Mouse (Mus musculus) neural tube, embryonic 14.5 days (tissue): ENCODE data around the gene Utp20. TPM values are rescaled to one million over a fixed set of nuclear protein-coding genes. Genes with fewer than 3 reads are reported as not detected.
A peak's percentile ranks its signal among the peaks of the same experiment; 100 is the strongest.

Source experiments
- ATAC-seq: fragments of 200-750 bp; cut with Nextera tagmentation; 2 replicates; pipeline ENCODE4 v1.8.0; 2017; ENCODE audit warnings: low read depth, mild to moderate bottlenecking, moderate TSS enrichment, moderate library complexity
- H3K27ac ChIP-seq: fragments of 300-500 bp; sonication (generic); 2 replicates; pipeline ENCODE4 v1.5.1; 2014; ENCODE audit warnings: low read depth, mild to moderate bottlenecking, control low read depth, low read length, moderate library complexity, mixed read lengths
- H3K27me3 ChIP-seq: fragments of 300-500 bp; sonication (generic); 2 replicates; pipeline ENCODE4 v1.6.1; 2014; ENCODE audit warnings: low read length; ENCODE audit not compliant: control insufficient read depth, insufficient read depth
- H3K36me3 ChIP-seq: fragments of 300-500 bp; sonication (generic); 2 replicates; pipeline ENCODE4 v1.6.1; 2014; ENCODE audit warnings: low read length, mixed read lengths; ENCODE audit not compliant: control insufficient read depth, insufficient read depth
- H3K4me1 ChIP-seq: fragments of 300-500 bp; sonication (generic); 2 replicates; pipeline ENCODE4 v1.6.1; 2014; ENCODE audit warnings: low read length; ENCODE audit not compliant: control insufficient read depth, insufficient read depth
- H3K4me2 ChIP-seq: fragments of 300-500 bp; sonication (generic); 2 replicates; pipeline ENCODE4 v1.6.1; 2014; ENCODE audit warnings: mild to moderate bottlenecking, low read depth, low read length, control low read depth
- H3K4me3 ChIP-seq: fragments of 300-500 bp; sonication (generic); 2 replicates; pipeline ENCODE4 v1.5.1; 2014; ENCODE audit warnings: low read depth, low read length, control low read depth, mixed read lengths
- H3K9ac ChIP-seq: fragments of 300-500 bp; sonication (generic); replicated peaks from 2 replicates; pipeline ENCODE4 v1.6.1; 2014; ENCODE audit warnings: low read depth, mild to moderate bottlenecking, control low read depth, low read length, mixed read lengths
- H3K9me3 ChIP-seq: fragments of 300-500 bp; sonication (generic); 2 replicates; pipeline ENCODE4 v1.6.1; 2016; ENCODE audit warnings: low read length; ENCODE audit not compliant: control insufficient read depth
- WGBS: fragments of 180-500 bp; shearing (Covaris S2); extraction: QIAGEN DNeasy Blood & Tissue Kit; methylation state at CpG from one replicate; pipeline ENCODE4 v1.1.7; 2014; 5-methylcytosine and 5-hydroxymethylcytosine counted together
- polyA plus RNA-seq: library from polyadenylated mRNA; unstranded; fragments of >200 nt; fragmentation: Nextera tagmentation; extraction: Ambion mirVana; gene quantifications from 2 replicates; pipeline ENCODE4 v1.2.1, GENCODE M21; 2014

Utp20 gene
- 12.4 and 12.9 TPM in 2 replicates for polyA plus RNA-seq

GRCm38 (mm10) chr10:88826188-88826946, at the start of gene Utp20:
Gene Utp20, minus strand, starts transcription at chr10:88826804.
- Histone ChIP-seq H3K27me3 (no peaks in the 10 kb centered on the region), H3K36me3 (peaks cover 9% of the 10 kb centered on the region; the same call in 1 of the 2 replicates), H3K27ac (no peak within 1 kb of the TSS), H3K4me2 (peak within 1 kb of the TSS; percentile 76), H3K9me3 (no peaks in the 10 kb centered on the region), H3K4me3 (peak within 1 kb of the TSS; percentile 91), H3K9ac (peak within 1 kb of the TSS; percentile 54), H3K4me1 (no peaks in the 10 kb centered on the region; the same call in 1 of the 2 replicates)
- WGBS: under 1% methylated on average over 44 of the region's 44 CpGs
- ATAC-seq: peak; percentile 100

DNA sequence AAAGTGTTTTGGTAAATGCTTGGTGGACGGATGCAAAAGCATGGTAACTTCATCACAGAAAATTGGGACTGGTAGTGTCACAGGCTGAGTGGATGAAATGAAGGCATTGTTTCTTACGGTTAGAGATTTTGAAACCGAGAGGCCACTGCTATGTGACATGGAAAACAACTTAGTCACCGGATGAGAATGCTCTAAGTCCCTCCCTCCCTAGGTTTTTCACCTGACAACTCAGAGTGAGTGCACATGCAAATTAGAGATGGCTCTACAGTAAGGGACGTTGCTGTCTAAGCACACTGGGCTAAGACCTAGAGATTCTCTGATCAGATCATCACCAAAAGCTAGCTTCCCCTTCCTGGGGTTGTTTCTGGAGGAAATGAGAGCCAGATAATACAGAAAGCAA, 48.3 kb upstream of the Utp20 start:
- Histone ChIP-seq H3K9ac (no peak overlapping the region), H3K36me3 (no peaks in the 10 kb centered on the region), H3K4me2 (no peak overlapping the region), H3K27me3 (no peaks in the 10 kb centered on the region), H3K4me3 (no peak overlapping the region), H3K27ac (no peak overlapping the region), H3K9me3 (no peaks in the 10 kb centered on the region), H3K4me1 (no peaks in the 10 kb centered on the region)
- ATAC-seq: no peak
- WGBS: 78% methylated on average over 5 of the region's 5 CpGs

DNA sequence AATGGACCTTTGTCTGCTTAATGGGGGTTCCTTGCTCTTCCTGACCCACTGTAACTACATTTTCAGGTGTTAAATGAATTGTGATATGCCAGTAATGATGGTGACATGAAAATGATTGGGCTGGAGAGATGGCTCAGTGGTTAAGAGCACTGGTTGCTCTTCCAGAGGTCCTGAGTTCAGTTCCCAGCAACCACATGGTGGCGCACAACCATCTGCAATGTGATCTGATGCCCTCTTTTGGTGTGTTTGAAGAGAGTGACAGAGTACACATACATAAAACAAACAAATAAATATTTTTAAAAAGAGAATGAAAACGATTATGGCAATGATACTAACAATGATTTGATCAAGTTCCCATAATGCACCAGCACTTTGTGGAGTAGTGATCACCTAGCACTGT, 39.4 kb upstream of the Utp20 start:
- Histone ChIP-seq H3K9ac (no peak overlapping the region), H3K36me3 (no peaks in the 10 kb centered on the region), H3K4me3 (no peak overlapping the region), H3K27ac (no peak overlapping the region), H3K4me1 (no peaks in the 10 kb centered on the region), H3K9me3 (no peaks in the 10 kb centered on the region), H3K27me3 (no peaks in the 10 kb centered on the region), H3K4me2 (no peak overlapping the region)
- ATAC-seq: no peak
- 60% methylated on average over 2 of the region's 2 CpGs for WGBS

DNA sequence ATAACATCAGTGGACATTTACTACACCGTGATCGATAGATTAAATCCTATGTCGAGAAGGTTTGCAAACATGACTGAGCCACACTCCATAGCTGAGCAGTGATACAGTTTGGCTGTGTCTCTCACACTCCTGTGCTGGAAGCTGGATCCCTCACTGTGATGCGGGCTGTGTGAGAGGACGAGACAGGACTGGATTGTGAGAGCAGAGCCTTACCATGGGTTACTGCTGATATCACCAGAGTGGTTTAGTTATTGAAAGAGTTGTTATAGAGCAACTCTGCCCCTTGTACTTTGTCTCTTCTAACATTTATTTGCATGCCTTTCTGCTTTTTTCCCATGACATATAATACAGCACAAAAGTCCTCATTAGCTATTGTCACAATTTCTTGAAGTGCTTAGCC, 35.7 kb upstream of the Utp20 start:
- Histone ChIP-seq H3K4me3 (no peak overlapping the region), H3K27me3 (no peaks in the 10 kb centered on the region), H3K27ac (no peak overlapping the region), H3K9ac (no peak overlapping the region), H3K36me3 (no peaks in the 10 kb centered on the region), H3K9me3 (no peaks in the 10 kb centered on the region), H3K4me1 (no peaks in the 10 kb centered on the region), H3K4me2 (no peak overlapping the region)
- 88% methylated on average over 5 of the region's 5 CpGs for WGBS
- no peak for ATAC-seq

- Histone ChIP-seq H3K27ac (no peak overlapping the region), H3K4me3 (no peak overlapping the region), H3K9ac (no peak overlapping the region), H3K4me1 (no peaks in the 10 kb centered on the region), H3K36me3 (no peaks in the 10 kb centered on the region), H3K9me3 (no peaks in the 10 kb centered on the region), H3K4me2 (no peak overlapping the region), H3K27me3 (no peaks in the 10 kb centered on the region)
- ATAC-seq: no peak
These were observed 34.8 kb upstream of the Utp20 start for GRCm38 (mm10) chr10:88861416-88861815.

- H3K9me3 ChIP-seq: no peaks in the 10 kb centered on the region
- H3K4me3 ChIP-seq: no peak overlapping the region
- no peak overlapping the region for H3K9ac ChIP-seq
- H3K36me3 ChIP-seq: no peaks in the 10 kb centered on the region
- no peaks in the 10 kb centered on the region for H3K27me3 ChIP-seq
- H3K4me2 ChIP-seq: no peak overlapping the region
- ATAC-seq: no peak
- WGBS: 74% methylated on average over 3 of the region's 3 CpGs
- H3K27ac ChIP-seq: no peak overlapping the region
- no peaks in the 10 kb centered on the region for H3K4me1 ChIP-seq
These were observed 34.3 kb upstream of the Utp20 start for GRCm38 (mm10) chr10:88860911-88861310.

DNA sequence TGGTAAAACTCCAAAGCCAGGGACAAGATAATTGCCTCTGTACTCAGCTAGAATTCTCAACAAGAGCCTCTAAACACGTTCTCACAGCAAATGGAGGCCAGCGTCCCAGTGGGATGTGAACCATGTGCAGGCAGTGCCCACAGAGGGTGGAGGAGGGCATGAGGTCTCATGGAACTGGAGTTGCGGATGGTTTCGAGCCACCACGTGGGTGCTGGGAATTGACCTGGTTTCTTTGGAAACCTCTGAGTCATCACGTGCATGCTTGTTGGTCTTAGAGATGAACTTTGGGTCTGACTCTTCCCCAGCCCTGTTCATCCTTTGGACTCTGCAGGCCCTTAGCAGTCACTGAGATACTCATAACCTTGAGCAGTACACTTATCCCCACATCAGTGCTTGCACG, 26.7 kb upstream of the Utp20 start:
- WGBS: 90% methylated on average over 7 of the region's 7 CpGs
- H3K9ac ChIP-seq: no peak overlapping the region
- H3K36me3 ChIP-seq: no peaks in the 10 kb centered on the region
- H3K4me1 ChIP-seq: no peaks in the 10 kb centered on the region
- no peak for ATAC-seq
- no peak overlapping the region for H3K4me2 ChIP-seq
- H3K4me3 ChIP-seq: no peak overlapping the region
- H3K27me3 ChIP-seq: no peaks in the 10 kb centered on the region
- H3K9me3 ChIP-seq: no peaks in the 10 kb centered on the region
- no peak overlapping the region for H3K27ac ChIP-seq

DNA sequence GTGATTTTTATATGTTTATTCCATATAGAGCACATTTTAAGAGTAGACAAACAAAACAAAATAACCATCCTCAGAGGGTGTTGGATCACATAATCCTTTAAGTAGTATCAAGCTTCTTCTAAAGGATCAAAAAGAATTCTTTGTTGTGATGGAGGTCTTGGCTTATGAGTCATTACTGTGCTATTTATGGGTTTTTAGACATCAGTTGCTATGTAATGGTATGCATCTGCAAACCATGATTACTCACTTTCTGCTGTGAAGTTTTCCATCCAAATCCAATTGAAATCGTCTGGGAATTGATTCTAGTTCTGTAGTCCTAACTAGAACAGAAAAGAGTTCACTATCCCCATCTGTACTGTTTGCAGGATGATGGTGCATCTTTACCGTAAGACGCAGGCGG, 23.4 kb upstream of the Utp20 start:
- 90% methylated on average over 4 of the region's 4 CpGs for WGBS
- Histone ChIP-seq H3K27me3 (no peaks in the 10 kb centered on the region), H3K4me2 (no peak overlapping the region), H3K36me3 (no peaks in the 10 kb centered on the region), H3K4me1 (no peaks in the 10 kb centered on the region), H3K9me3 (no peaks in the 10 kb centered on the region), H3K4me3 (no peak overlapping the region), H3K27ac (no peak overlapping the region), H3K9ac (no peak overlapping the region)
- ATAC-seq: no peak

DNA sequence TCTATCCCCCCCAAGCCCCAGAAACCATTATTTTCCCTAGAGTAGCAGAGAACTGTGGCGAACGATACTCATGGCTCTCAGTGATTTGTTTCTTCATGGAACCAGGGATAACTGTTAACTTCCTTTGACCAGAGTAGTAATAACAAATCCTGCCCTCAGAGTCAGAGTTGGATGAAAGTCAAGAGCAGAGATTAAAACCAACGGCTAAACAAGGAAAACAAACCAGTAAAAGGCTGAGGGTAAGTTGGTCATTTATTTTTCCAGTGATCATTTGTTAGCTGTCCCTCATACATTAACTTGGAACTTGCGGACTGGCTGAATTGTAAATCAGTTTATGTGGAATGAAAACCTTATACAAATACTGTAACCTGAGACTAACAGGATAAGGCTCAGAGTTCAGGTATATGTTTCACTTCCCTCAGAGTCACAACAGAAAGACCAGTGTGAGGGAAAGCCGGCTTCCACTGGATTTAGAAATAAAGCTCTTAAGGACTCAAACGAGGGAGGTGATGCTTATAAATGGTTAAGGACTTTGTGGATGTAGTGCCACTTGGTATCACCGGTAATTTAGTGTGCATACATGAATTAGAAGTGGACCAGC, 22.4 kb upstream of the Utp20 start:
- Histone ChIP-seq H3K4me1 (no peaks in the 10 kb centered on the region), H3K27ac (no peak overlapping the region), H3K9me3 (no peaks in the 10 kb centered on the region), H3K27me3 (no peaks in the 10 kb centered on the region), H3K4me2 (no peak overlapping the region), H3K36me3 (no peaks in the 10 kb centered on the region), H3K9ac (no peak overlapping the region), H3K4me3 (no peak overlapping the region)
- WGBS: 90% methylated on average over 7 of the region's 7 CpGs
- ATAC-seq: no peak
